Mouse (Mus musculus) spleen, adult 2 months (tissue): ENCODE measurements around the gene Slc9a9.

Source experiments
- CTCF ChIP-seq: fragments of 200-500 bp; IDR thresholded peaks from 2 replicates; pipeline ENCODE4 v1.5.1; 2011; ENCODE audit warnings: mild to moderate bottlenecking, inconsistent platforms; ENCODE audit not compliant: insufficient read depth, insufficient read length, insufficient replicate concordance; ENCODE audit errors: extremely low read depth
- POLR2A ChIP-seq: fragments of 200-500 bp; IDR thresholded peaks from 2 replicates; pipeline ENCODE4 v1.6.1; 2011; ENCODE audit warnings: low read depth, low read length, inconsistent platforms

DNA sequence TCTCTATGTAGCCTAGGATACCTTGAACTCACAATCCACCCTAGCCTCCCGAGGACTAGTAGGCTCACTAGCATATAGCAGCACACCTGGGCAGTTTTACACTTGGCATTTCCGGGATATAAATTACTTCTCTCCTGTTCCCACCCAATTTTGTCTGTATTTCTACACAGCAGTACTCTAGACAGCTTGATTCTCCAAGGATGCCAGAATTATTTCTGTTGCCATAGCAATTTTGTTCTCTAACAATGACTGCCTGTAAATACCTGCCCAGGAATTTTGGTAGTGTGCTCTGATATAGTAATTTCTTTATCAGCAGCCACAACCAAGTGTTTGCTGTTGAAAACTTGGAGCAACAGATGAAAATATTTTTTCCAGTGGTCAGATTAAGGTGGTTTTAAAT is 16.7 kb downstream of the Slc9a9 start:
- TF ChIP-seq CTCF (no peak), POLR2A (no peak)
